Mouse (Mus musculus): ENCODE results near the gene Pxk. TPM values are rescaled to one million over a fixed set of nuclear protein-coding genes. Genes with fewer than 3 reads are reported as not detected.
A peak's percentile ranks its signal among the peaks of the same experiment; 100 is the strongest.

The Pxk gene
- polyA plus RNA-seq, 1 experiment from 2014 or later = 63.0 TPM

DNA sequence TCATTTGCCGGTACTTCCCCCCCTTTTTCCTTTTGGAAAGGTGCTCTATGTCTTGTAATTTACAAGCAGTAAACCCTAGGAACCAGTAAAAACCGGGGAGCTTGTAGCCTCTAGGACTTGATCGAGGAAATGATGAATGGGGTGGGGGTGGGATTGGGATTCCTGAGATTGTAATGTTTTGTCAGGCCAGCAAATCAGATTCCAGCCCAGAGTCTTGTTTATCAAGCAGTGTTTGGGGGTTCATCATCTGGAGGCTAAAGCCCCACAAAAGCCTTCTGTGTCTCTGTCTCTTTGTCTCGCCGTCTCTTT lies 630 bp downstream of the Pxk start:
- Histone ChIP-seq H3K4me2 (ENCODE audit: low read length) (peak overlapping the region; percentile 48), H3K27ac (ENCODE audit: low read length) (peak overlapping the region; percentile 42; the same call in 1 of the 2 replicates), H3K36me3 (ENCODE audit: control insufficient read depth, insufficient read depth) (no peaks in the 10 kb centered on the region), H3K9me3 (ENCODE audit: control insufficient read depth, low read length) (no peaks in the 10 kb centered on the region), H3K4me3 (replicated peaks; ENCODE audit: low read length) (peak overlapping the region; percentile 69), H3K27me3 (replicated peaks; ENCODE audit: control insufficient read depth, insufficient read depth, low read length) (no peaks in the 10 kb centered on the region), H3K4me1 (replicated peaks; ENCODE audit: control insufficient read depth, insufficient read depth, low read length) (peaks cover 25% of the 10 kb centered on the region), H3K9ac (replicated peaks; ENCODE audit: low read depth, low read length) (peak overlapping the region; percentile 78)
- ATAC-seq = peak; percentile 19; the same call in 1 of the 2 replicates
- 2% methylated on average over 5 of the region's 5 CpGs for whole genome bisulfite sequencing

DNA sequence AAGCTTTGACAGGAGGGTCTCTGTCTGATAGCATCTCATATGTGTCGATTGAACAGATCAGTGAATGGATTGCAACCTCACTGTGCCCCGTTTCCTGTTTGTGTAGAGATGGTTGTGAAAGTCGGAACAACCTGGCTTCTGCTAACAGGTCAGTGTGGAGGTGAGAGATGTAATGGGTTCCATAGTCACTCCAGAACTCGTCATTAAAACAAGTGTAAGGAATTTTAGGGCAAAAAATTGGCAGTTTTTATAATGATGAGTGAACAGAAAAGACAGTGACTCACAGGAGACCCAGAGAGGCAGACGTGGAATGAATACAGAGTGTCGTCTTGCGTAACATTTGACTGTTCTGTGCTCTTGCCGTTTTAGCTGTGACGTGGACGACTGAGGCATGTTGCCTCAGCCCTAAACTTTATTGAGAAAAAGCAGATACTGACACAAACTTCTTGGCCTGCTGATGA lies 1.6 kb downstream of the Pxk start:
- H3K4me2 ChIP-seq (ENCODE audit: low read length) = peak overlapping the region; percentile 48
- peaks cover 24% of the 10 kb centered on the region for H3K4me1 ChIP-seq (replicated peaks; ENCODE audit: control insufficient read depth, insufficient read depth, low read length)
- H3K9ac ChIP-seq (replicated peaks; ENCODE audit: low read depth, low read length) = no peak overlapping the region
- H3K27me3 ChIP-seq (replicated peaks; ENCODE audit: control insufficient read depth, insufficient read depth, low read length) = no peaks in the 10 kb centered on the region
- peak overlapping the region; percentile 10 for H3K4me3 ChIP-seq (replicated peaks; ENCODE audit: low read length)
- H3K27ac ChIP-seq (ENCODE audit: low read length) = no peak overlapping the region
- ATAC-seq = no peak
- no peaks in the 10 kb centered on the region for H3K36me3 ChIP-seq (ENCODE audit: control insufficient read depth, insufficient read depth)
- WGBS = 73% methylated on average over 10 of the region's 10 CpGs
- no peaks in the 10 kb centered on the region for H3K9me3 ChIP-seq (ENCODE audit: control insufficient read depth, low read length)

DNA sequence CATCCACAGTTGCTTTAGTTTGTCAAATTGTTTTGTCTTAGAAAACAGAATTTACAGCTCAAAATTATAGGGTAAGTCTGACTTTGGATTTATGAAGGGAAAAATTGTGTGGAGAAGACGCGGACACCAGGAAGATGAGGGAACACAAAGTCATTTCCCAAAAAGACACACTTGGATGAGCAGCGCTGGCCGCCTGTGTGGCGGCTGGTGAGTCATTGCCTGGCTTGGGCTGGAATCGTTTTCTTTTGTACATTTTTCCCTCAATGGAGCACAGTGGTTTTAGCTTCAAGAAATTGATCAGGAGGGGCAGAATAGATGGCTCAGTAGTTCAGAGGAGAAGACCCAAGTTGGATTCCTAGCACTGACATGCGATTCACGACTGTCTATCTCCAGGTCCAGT lies 3.9 kb downstream of the Pxk start:
- no peak overlapping the region for H3K9ac ChIP-seq (replicated peaks; ENCODE audit: low read depth, low read length)
- H3K4me3 ChIP-seq (replicated peaks; ENCODE audit: low read length) = no peak overlapping the region
- no peaks in the 10 kb centered on the region for H3K9me3 ChIP-seq (ENCODE audit: control insufficient read depth, low read length)
- H3K36me3 ChIP-seq (ENCODE audit: control insufficient read depth, insufficient read depth) = no peaks in the 10 kb centered on the region
- 82% methylated on average over 8 of the region's 8 CpGs for WGBS
- H3K4me2 ChIP-seq (ENCODE audit: low read length) = no peak overlapping the region
- no peak for ATAC-seq
- no peak overlapping the region for H3K27ac ChIP-seq (ENCODE audit: low read length)
- no peaks in the 10 kb centered on the region for H3K27me3 ChIP-seq (replicated peaks; ENCODE audit: control insufficient read depth, insufficient read depth, low read length)
- peaks cover 24% of the 10 kb centered on the region for H3K4me1 ChIP-seq (replicated peaks; ENCODE audit: control insufficient read depth, insufficient read depth, low read length)

DNA sequence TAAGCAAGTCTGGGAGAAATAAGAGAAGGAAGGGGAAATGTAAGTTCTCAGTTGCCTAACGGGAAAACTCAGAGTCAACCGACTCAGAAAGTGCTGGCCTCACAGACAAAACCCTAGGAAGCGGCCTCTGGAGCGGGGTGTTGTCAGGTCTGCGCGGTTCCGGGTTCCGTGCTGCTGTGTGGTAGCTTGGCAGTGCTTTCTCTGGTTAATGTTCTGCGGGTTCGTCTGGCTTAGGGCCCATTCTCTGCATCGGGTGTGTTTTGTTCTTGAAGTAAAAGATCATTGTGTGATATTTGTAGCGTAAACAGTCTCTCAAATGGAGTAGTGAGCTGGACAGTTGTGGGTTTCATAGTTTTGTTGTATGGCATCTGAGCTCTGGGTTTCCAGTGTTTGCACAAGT lies 4.7 kb downstream of the Pxk start:
- Histone ChIP-seq H3K27me3 (replicated peaks; ENCODE audit: control insufficient read depth, insufficient read depth, low read length) (no peaks in the 10 kb centered on the region), H3K27ac (ENCODE audit: low read length) (no peak overlapping the region), H3K4me1 (replicated peaks; ENCODE audit: control insufficient read depth, insufficient read depth, low read length) (peaks cover 24% of the 10 kb centered on the region), H3K36me3 (ENCODE audit: control insufficient read depth, insufficient read depth) (no peaks in the 10 kb centered on the region), H3K9me3 (ENCODE audit: control insufficient read depth, low read length) (no peaks in the 10 kb centered on the region), H3K4me2 (ENCODE audit: low read length) (no peak overlapping the region), H3K9ac (replicated peaks; ENCODE audit: low read depth, low read length) (no peak overlapping the region), H3K4me3 (replicated peaks; ENCODE audit: low read length) (no peak overlapping the region)
- 58% methylated on average over 12 of the region's 12 CpGs for WGBS
- ATAC-seq = no peak

DNA sequence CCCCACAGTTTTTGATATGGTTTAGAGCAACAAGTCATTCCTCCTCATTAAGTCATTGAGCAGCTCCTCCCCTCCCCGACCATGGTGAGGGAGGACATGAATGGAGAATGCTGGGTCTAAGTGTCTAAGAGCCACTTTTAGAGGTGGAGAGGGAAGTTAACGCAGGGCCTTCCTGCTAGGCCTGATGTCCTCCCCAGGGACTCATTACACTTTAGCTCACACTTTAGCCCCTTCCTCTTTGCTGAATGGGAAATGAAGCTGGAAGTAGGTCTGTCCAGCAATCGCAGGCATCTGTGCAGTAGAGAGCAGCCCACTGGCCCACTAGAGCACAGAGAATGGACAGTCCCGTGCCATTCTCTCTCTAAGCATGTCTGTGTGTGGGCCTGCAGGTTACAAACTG lies 10.0 kb downstream of the Pxk start:
- H3K36me3 ChIP-seq (ENCODE audit: control insufficient read depth, insufficient read depth) = no peaks in the 10 kb centered on the region
- peaks cover 7% of the 10 kb centered on the region for H3K4me1 ChIP-seq (replicated peaks; ENCODE audit: control insufficient read depth, insufficient read depth, low read length)
- no peak for ATAC-seq
- H3K4me3 ChIP-seq (replicated peaks; ENCODE audit: low read length) = no peak overlapping the region
- no peaks in the 10 kb centered on the region for H3K27me3 ChIP-seq (replicated peaks; ENCODE audit: control insufficient read depth, insufficient read depth, low read length)
- no peaks in the 10 kb centered on the region for H3K9me3 ChIP-seq (ENCODE audit: control insufficient read depth, low read length)
- H3K27ac ChIP-seq (ENCODE audit: low read length) = no peak overlapping the region
- no peak overlapping the region for H3K9ac ChIP-seq (replicated peaks; ENCODE audit: low read depth, low read length)
- no peak overlapping the region for H3K4me2 ChIP-seq (ENCODE audit: low read length)
- 84% methylated on average over 4 of the region's 4 CpGs for WGBS

DNA sequence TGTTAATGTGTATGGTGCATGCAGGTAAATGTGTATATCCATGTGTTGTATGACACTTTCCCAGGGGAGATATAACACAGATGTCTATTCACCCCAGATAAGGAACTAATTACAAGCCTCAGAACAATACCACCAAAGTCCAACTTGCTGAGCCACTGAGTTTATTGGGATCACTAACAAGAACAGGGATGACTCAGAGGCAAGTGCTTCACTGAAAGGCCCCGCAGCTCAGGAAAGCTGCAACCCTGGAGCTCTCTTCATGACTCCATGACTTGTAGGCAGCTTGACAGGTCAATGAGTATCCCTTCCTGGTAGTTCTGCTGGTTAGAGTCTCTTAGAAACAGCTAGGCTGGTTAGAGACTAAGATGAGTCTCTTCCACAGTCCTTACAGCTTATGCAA lies 11.0 kb downstream of the Pxk start:
- 91% methylated on average over 1 of the region's 1 CpGs for WGBS
- no peak overlapping the region for H3K4me3 ChIP-seq (replicated peaks; ENCODE audit: low read length)
- ATAC-seq = no peak
- no peak overlapping the region for H3K27ac ChIP-seq (ENCODE audit: low read length)
- H3K27me3 ChIP-seq (replicated peaks; ENCODE audit: control insufficient read depth, insufficient read depth, low read length) = no peaks in the 10 kb centered on the region
- 0 out of 2 replicates have a peak, but pooled peaks cover under 1% of the 10 kb centered on the region for H3K4me1 ChIP-seq (replicated peaks; ENCODE audit: control insufficient read depth, insufficient read depth, low read length)
- H3K4me2 ChIP-seq (ENCODE audit: low read length) = no peak overlapping the region
- H3K9me3 ChIP-seq (ENCODE audit: control insufficient read depth, low read length) = no peaks in the 10 kb centered on the region
- H3K9ac ChIP-seq (replicated peaks; ENCODE audit: low read depth, low read length) = no peak overlapping the region
- no peaks in the 10 kb centered on the region for H3K36me3 ChIP-seq (ENCODE audit: control insufficient read depth, insufficient read depth)

DNA sequence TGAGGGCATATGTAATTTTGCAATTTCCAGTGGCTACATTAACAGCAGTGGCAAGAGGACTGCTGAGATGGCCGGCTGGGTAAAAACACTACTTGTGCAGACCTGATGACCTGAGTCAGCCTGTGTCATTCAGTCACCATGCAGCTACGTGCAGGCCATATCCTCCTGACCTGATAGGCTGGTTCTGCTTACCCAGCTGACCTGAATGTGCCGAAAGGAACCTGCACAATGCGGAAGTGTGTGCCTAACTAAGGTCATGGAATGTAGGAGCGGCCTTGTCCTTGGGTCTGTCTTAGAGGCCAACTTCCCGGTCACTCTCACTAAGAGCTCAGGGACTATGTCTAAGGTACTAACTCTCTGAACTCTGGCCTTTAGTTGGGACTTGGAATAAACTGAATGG lies 13.5 kb downstream of the Pxk start:
- no peak overlapping the region for H3K4me2 ChIP-seq (ENCODE audit: low read length)
- WGBS = 94% methylated on average over 6 of the region's 6 CpGs
- no peak overlapping the region for H3K4me3 ChIP-seq (replicated peaks; ENCODE audit: low read length)
- H3K27ac ChIP-seq (ENCODE audit: low read length) = no peak overlapping the region
- H3K27me3 ChIP-seq (replicated peaks; ENCODE audit: control insufficient read depth, insufficient read depth, low read length) = no peaks in the 10 kb centered on the region
- no peak for ATAC-seq
- no peaks in the 10 kb centered on the region for H3K4me1 ChIP-seq (replicated peaks; ENCODE audit: control insufficient read depth, insufficient read depth, low read length)
- no peak overlapping the region for H3K9ac ChIP-seq (replicated peaks; ENCODE audit: low read depth, low read length)
- H3K9me3 ChIP-seq (ENCODE audit: control insufficient read depth, low read length) = no peaks in the 10 kb centered on the region
- H3K36me3 ChIP-seq (ENCODE audit: control insufficient read depth, insufficient read depth) = no peaks in the 10 kb centered on the region

DNA sequence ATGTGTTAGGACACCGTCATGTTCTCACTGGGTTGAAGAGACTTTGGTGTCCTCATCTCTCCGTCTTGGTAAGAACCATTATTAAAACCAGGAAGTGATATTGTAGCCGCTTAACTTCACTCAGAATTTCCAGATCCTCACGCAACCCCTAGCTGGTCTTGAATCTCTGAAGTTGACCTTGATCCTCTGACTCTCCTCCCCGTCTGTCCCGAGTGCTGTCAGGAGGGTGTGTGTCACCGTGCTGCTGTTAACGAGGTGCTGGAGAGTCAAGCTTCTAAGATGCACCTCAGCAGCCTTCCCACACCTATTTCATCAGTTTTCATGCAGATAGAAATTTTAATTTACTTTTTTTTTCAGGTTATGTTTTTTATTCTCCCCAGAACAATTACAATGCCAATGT lies 14.0 kb downstream of the Pxk start:
- Histone ChIP-seq H3K9me3 (ENCODE audit: control insufficient read depth, low read length) (no peaks in the 10 kb centered on the region), H3K27me3 (replicated peaks; ENCODE audit: control insufficient read depth, insufficient read depth, low read length) (no peaks in the 10 kb centered on the region), H3K4me1 (replicated peaks; ENCODE audit: control insufficient read depth, insufficient read depth, low read length) (no peaks in the 10 kb centered on the region), H3K36me3 (ENCODE audit: control insufficient read depth, insufficient read depth) (no peaks in the 10 kb centered on the region), H3K9ac (replicated peaks; ENCODE audit: low read depth, low read length) (no peak overlapping the region), H3K27ac (ENCODE audit: low read length) (no peak overlapping the region), H3K4me3 (replicated peaks; ENCODE audit: low read length) (no peak overlapping the region), H3K4me2 (ENCODE audit: low read length) (no peak overlapping the region)
- no peak for ATAC-seq
- 82% methylated on average over 8 of the region's 8 CpGs for WGBS

DNA sequence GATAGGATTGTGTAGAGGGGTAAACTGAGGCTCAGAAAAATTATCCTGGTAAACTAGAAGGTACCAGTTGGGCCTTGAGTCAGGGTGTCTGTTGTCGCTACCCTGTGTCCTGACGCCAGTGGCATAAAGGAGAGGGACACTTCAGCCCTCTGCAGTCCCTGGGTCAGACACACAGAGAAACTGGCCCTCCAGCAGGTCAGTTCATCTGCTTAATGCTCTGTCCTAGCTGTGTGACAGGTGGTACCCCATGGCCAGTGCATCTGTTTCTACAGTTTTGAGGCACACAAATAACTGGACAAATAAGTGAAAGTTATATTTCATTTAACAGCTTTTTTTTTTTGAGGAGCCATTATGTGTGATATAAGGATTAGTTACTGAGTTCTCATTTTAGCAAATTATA lies 15.6 kb downstream of the Pxk start:
- Histone ChIP-seq H3K27ac (ENCODE audit: low read length) (no peak overlapping the region), H3K4me3 (replicated peaks; ENCODE audit: low read length) (no peak overlapping the region), H3K4me1 (replicated peaks; ENCODE audit: control insufficient read depth, insufficient read depth, low read length) (no peaks in the 10 kb centered on the region), H3K9ac (replicated peaks; ENCODE audit: low read depth, low read length) (no peak overlapping the region), H3K27me3 (replicated peaks; ENCODE audit: control insufficient read depth, insufficient read depth, low read length) (no peaks in the 10 kb centered on the region), H3K9me3 (ENCODE audit: control insufficient read depth, low read length) (no peaks in the 10 kb centered on the region), H3K36me3 (ENCODE audit: control insufficient read depth, insufficient read depth) (no peaks in the 10 kb centered on the region), H3K4me2 (ENCODE audit: low read length) (no peak overlapping the region)
- no peak for ATAC-seq
- 98% methylated on average over 2 of the region's 2 CpGs for WGBS

DNA sequence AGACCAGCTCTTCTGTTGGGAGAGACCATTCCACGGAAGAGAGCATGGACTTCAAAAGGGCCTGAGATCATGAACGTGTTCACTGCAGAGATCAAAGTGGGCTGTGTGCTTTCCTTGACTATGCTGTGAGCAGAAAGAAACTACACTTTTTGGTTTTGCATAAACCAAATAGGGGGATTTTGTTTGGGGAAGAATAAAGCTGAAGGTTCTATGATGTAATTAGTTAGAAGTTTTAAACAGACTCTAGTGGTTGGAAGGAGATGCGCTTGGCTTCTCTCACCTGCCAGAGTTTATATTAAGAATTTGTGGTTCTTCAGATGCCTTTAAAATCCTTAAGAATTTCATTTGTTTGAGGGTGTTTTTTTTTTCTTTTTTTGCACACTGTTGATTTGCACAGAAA lies 16.3 kb downstream of the Pxk start:
- no peaks in the 10 kb centered on the region for H3K36me3 ChIP-seq (ENCODE audit: control insufficient read depth, insufficient read depth)
- no peak overlapping the region for H3K27ac ChIP-seq (ENCODE audit: low read length)
- H3K27me3 ChIP-seq (replicated peaks; ENCODE audit: control insufficient read depth, insufficient read depth, low read length) = no peaks in the 10 kb centered on the region
- no peak for ATAC-seq
- H3K9me3 ChIP-seq (ENCODE audit: control insufficient read depth, low read length) = no peaks in the 10 kb centered on the region
- H3K4me1 ChIP-seq (replicated peaks; ENCODE audit: control insufficient read depth, insufficient read depth, low read length) = no peaks in the 10 kb centered on the region
- WGBS = 73% methylated on average over 3 of the region's 3 CpGs
- H3K4me3 ChIP-seq (replicated peaks; ENCODE audit: low read length) = no peak overlapping the region
- H3K9ac ChIP-seq (replicated peaks; ENCODE audit: low read depth, low read length) = no peak overlapping the region
- no peak overlapping the region for H3K4me2 ChIP-seq (ENCODE audit: low read length)

All from forebrain, embryonic 16.5 days (tissue).